Mouse (Mus musculus): Measurements from ENCODE around the gene Vmn2r8. TPM values are rescaled to one million over a fixed set of nuclear protein-coding genes. Genes with fewer than 3 reads are reported as not detected.
A peak's percentile ranks its signal among the peaks of the same experiment; 100 is the strongest.
"Not testable (repeated sequence)": the region's sequence is repeated elsewhere in the genome, so short reads cannot be mapped to it uniquely, and the experiment has no call there.

Gene Vmn2r8
- total RNA-seq (2021) = not detected

- DNase-seq; intact Hi-C loops (cut with DNase I): not testable (repeated sequence)
These were observed at the start of gene Vmn2r8 for GRCm38 (mm10) chr5:108808750-108809149. TSS of gene Vmn2r8 (minus strand) at chr5:108808850.

- intact Hi-C loops (cut with DNase I); DNase-seq: not testable (repeated sequence)
These were observed 43.9 kb upstream of the Vmn2r8 start, which contains the start of gene Vmn2r9 for GRCm38 (mm10) chr5:108852501-108852900. TSS of gene Vmn2r9 (minus strand) at chr5:108852601.

GRCm38 (mm10) chr5:108849466-108849865 lies 40.8 kb upstream of the Vmn2r8 start:
- intact Hi-C loops (cut with DNase I) = no loop called here
- no peak for DNase-seq

- DNase-seq = peak in 1 of 2 experiments; percentile 13
- intact Hi-C loops (cut with DNase I) = loop anchor here (5.0 kb wide), 1 partner anchor 196 kb away; no protein-coding TSS in a partner anchor
These were observed 27.5 kb upstream of the Vmn2r8 start for GRCm38 (mm10) chr5:108836156-108836555.

- DNase-seq = no peak
- intact Hi-C loops (cut with DNase I) = no loop called here
These were observed 14.6 kb upstream of the Vmn2r8 start for GRCm38 (mm10) chr5:108823276-108823675.

- no peak for DNase-seq
- intact Hi-C loops (cut with DNase I) = no loop called here
These were observed 5.0 kb downstream of the Vmn2r8 start for GRCm38 (mm10) chr5:108803646-108804045.

- intact Hi-C loops (cut with DNase I) = not testable (repeated sequence)
These were observed 13.4 kb downstream of the Vmn2r8 start, which contains the start of gene Tmed11 for GRCm38 (mm10) chr5:108795263-108795662. TSS of gene Tmed11 (minus strand) at chr5:108795363.

GRCm38 (mm10) chr5:108790385-108790784 lies 18.3 kb downstream of the Vmn2r8 start:
- peak; percentile 8 to 39 for DNase-seq

More at GRCm38 (mm10) chr5:108795263-108795662, 13.4 kb downstream of the Vmn2r8 start, which contains the start of gene Tmed11:
- not testable (repeated sequence) for DNase-seq

GRCm38 (mm10) chr5:108774630-108775306 lies 33.9 kb downstream of the Vmn2r8 start, which contains the start of gene Rnf212:
TSS of gene Rnf212 (minus strand) at chr5:108774982.
- intact Hi-C loops (cut with DNase I) = no loop called here
- DNase-seq = no peak

More at GRCm38 (mm10) chr5:108790385-108790784, 18.3 kb downstream of the Vmn2r8 start:
- intact Hi-C loops (cut with DNase I) = not testable (repeated sequence)

GRCm38 (mm10) chr5:108760002-108760401 lies 48.6 kb downstream of the Vmn2r8 start:
- DNase-seq = no peak

GRCm38 (mm10) chr5:108758396-108758795 lies 50.3 kb downstream of the Vmn2r8 start:
- DNase-seq = peak; percentile 8 to 32
- intact Hi-C loops (cut with DNase I) = no loop called here

More at GRCm38 (mm10) chr5:108760002-108760401, 48.6 kb downstream of the Vmn2r8 start:
- intact Hi-C loops (cut with DNase I) = no loop called here

GRCm38 (mm10) chr5:108751258-108751657 lies 57.4 kb downstream of the Vmn2r8 start:
- intact Hi-C loops (cut with DNase I); DNase-seq: not testable (repeated sequence)

GRCm38 (mm10) chr5:108750328-108751210 lies 58.1 kb downstream of the Vmn2r8 start:
- DNase-seq = no peak
- intact Hi-C loops (cut with DNase I) = no loop called here

GRCm38 (mm10) chr5:108744629-108745028 lies 64.0 kb downstream of the Vmn2r8 start:
- intact Hi-C loops (cut with DNase I) = no loop called here
- DNase-seq = no peak

GRCm38 (mm10) chr5:108743856-108744255 lies 64.8 kb downstream of the Vmn2r8 start:
- intact Hi-C loops (cut with DNase I) = no loop called here
- DNase-seq = no peak

- intact Hi-C loops (cut with DNase I) = no loop called here
- no peak for DNase-seq
These were observed 66.1 kb downstream of the Vmn2r8 start for GRCm38 (mm10) chr5:108742596-108742995.

GRCm38 (mm10) chr5:108741844-108742243 lies 66.8 kb downstream of the Vmn2r8 start:
- intact Hi-C loops (cut with DNase I) = no loop called here
- no peak for DNase-seq
